Mouse (Mus musculus) forebrain, embryonic 11.5 days (tissue): ENCODE data around the gene C2cd5. TPM values are rescaled to one million over a fixed set of nuclear protein-coding genes. Genes with fewer than 3 reads are reported as not detected.

Experiments used
- ATAC-seq: fragments of 200-750 bp; cut with Nextera tagmentation; replicated peaks from 2 replicates; pipeline ENCODE4 v1.8.0; 2017; ENCODE audit warnings: moderate TSS enrichment; ENCODE audit not compliant: low FRiP score
- DNase-seq: peaks from one replicate; pipeline ENCODE4 v3.0.0-alpha.2; 2017; ENCODE audit warnings: low spot score
- H3K27ac ChIP-seq: fragments of 300-500 bp; sonication (generic); 2 replicates; pipeline ENCODE4 v1.5.1; 2014; ENCODE audit warnings: low read depth, low read length
- H3K27me3 ChIP-seq: fragments of 300-500 bp; sonication (generic); 2 replicates; pipeline ENCODE4 v1.6.1; 2014; ENCODE audit warnings: mild to moderate bottlenecking, low read length, mixed read lengths; ENCODE audit not compliant: control insufficient read depth, insufficient read depth
- H3K36me3 ChIP-seq: fragments of 300-500 bp; sonication (generic); 2 replicates; pipeline ENCODE4 v1.6.1; 2014; ENCODE audit warnings: mild to moderate bottlenecking, low read length, moderate library complexity, mixed read lengths; ENCODE audit not compliant: control insufficient read depth, insufficient read depth
- H3K4me1 ChIP-seq: fragments of 300-500 bp; sonication (generic); replicated peaks from 2 replicates; pipeline ENCODE4 v1.6.1; 2014; ENCODE audit warnings: low read length, mixed read lengths; ENCODE audit not compliant: control insufficient read depth, insufficient read depth
- H3K4me2 ChIP-seq: fragments of 300-500 bp; sonication (generic); 2 replicates; pipeline ENCODE4 v1.6.1; 2014; ENCODE audit warnings: low read depth, mild to moderate bottlenecking, low read length, moderate library complexity, mixed read lengths; ENCODE audit not compliant: severe bottlenecking
- H3K4me3 ChIP-seq: fragments of 300-500 bp; sonication (generic); 2 replicates; pipeline ENCODE4 v1.5.1; 2014; ENCODE audit warnings: low read depth, low read length
- H3K9ac ChIP-seq: fragments of 300-500 bp; sonication (generic); 2 replicates; pipeline ENCODE4 v1.6.1; 2014; ENCODE audit warnings: low read length
- H3K9me3 ChIP-seq: fragments of 300-500 bp; sonication (generic); 2 replicates; pipeline ENCODE4 v1.6.1; 2016; ENCODE audit warnings: low read length, mixed read lengths; ENCODE audit not compliant: control insufficient read depth
- WGBS: fragments of 180-500 bp; shearing (Covaris S2); extraction: QIAGEN DNeasy Blood & Tissue Kit; methylation state at CpG from one replicate; pipeline ENCODE4 v1.1.7; 2014; 5-methylcytosine and 5-hydroxymethylcytosine counted together
- polyA plus RNA-seq: library from polyadenylated mRNA; unstranded; fragments of >200 nt; fragmentation: Nextera tagmentation; extraction: Ambion mirVana; gene quantifications from 2 replicates; pipeline ENCODE4 v1.2.1, GENCODE M21; 2014

Gene C2cd5
- polyA plus RNA-seq, result 34.4 and 37.5 TPM in 2 replicates

DNA sequence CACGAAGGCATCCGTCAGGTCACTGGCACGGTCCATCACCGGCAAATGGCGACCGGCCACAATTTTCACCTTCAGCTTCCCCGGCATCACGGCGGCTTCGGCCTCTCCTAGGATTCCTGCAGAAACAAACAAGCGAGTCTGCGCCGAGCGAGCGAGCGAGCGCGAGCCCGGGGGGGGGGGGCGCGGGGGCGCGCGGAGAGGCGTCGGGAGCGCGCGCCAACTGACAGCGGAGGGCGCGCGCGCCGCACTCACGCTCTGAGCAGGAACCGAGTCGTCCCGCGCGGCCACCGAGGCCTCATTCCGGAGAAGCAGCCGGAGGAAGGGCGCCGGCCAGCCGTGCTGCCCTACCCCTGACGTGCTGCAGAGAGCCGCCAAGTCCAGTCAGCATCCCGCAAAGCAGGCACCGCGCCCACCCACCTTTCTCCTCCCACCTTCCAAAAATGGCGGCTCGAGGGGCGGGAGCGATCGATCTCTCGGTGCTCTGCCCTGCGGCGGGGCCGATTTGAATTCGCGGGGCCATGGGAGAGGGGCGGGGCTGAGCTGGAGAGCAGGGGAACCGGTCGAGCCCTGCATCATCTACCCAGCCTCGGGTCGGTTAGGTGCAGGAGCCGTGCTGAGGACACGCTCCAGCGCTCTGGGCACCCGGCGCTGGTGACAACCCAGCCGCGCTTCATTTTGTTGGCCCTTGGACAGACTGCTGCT lies at the start of gene C2cd5:
Gene C2cd5 (minus strand): TSS at position 461 of the 702 bp plus-strand sequence.
- DNase-seq (peak; percentile 99), ATAC-seq (peak; percentile 95)
- WGBS, result under 1% methylated on average over 74 of the region's 75 CpGs
- H3K9me3 ChIP-seq, result no peaks in the 10 kb centered on the region; the same call in 1 of the 2 replicates
- H3K4me2 ChIP-seq, result peak within 1 kb of the TSS; percentile 73
- H3K9ac ChIP-seq, result peak within 1 kb of the TSS; percentile 84
- H3K4me1 ChIP-seq, result no peaks in the 10 kb centered on the region
- H3K36me3 ChIP-seq, result no peaks in the 10 kb centered on the region
- H3K27me3 ChIP-seq, result 0 out of 2 replicates have a peak, but pooled peaks cover 2% of the 10 kb centered on the region
- peak within 1 kb of the TSS; percentile 86 for H3K27ac ChIP-seq
- peak within 1 kb of the TSS; percentile 87 for H3K4me3 ChIP-seq

DNA sequence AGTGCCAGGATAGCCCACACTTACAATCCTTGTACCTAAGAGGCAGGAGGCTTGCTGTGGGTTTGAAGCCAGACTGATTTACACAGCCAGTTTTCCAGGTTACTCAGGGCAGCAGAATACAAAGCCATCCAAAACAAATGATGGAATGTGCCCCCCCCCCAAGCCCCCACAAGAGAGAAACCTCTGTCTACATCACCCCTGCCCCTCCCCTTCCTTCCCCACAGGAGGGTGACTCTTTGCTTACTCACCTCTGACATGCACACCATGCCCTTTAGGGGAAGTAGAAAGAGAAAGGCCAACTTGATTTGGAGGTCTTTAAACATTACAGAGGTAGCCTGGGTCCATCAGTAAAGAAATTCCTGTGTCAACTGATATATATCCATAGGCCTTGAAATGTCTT lies 48.9 kb upstream of the C2cd5 start:
- Histone ChIP-seq H3K9ac (no peak overlapping the region), H3K27me3 (no peaks in the 10 kb centered on the region), H3K4me1 (no peaks in the 10 kb centered on the region), H3K9me3 (no peaks in the 10 kb centered on the region), H3K4me2 (no peak overlapping the region), H3K4me3 (no peak overlapping the region), H3K27ac (no peak overlapping the region), H3K36me3 (no peaks in the 10 kb centered on the region)
- ATAC-seq (no peak), DNase-seq (no peak)

DNA sequence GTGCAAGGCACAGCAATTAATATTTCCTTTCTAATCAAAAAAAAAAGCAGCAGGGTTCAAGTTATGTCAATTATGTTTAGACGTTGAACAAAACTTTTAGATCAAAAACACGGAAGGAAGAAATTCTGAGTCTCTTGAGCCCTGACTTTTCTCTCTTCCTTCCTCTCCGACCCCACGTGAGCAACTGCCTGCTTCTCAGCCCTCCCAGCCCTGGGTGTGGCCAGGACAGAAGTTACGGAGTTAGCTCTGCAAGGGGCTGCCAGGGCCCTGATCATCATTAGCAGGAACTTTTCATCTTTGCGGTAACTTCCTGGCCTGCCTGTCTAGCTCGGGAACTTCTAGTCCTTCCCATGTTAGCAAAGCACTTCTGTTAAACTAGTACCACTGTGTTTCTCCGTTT lies 46.8 kb upstream of the C2cd5 start:
- Histone ChIP-seq H3K4me1 (no peaks in the 10 kb centered on the region), H3K4me2 (no peak overlapping the region), H3K27me3 (no peaks in the 10 kb centered on the region), H3K9ac (no peak overlapping the region), H3K9me3 (no peaks in the 10 kb centered on the region), H3K4me3 (no peak overlapping the region), H3K27ac (no peak overlapping the region), H3K36me3 (no peaks in the 10 kb centered on the region)
- ATAC-seq, result no peak
- 68% methylated on average over 8 of the region's 8 CpGs for WGBS
- DNase-seq, result no peak

DNA sequence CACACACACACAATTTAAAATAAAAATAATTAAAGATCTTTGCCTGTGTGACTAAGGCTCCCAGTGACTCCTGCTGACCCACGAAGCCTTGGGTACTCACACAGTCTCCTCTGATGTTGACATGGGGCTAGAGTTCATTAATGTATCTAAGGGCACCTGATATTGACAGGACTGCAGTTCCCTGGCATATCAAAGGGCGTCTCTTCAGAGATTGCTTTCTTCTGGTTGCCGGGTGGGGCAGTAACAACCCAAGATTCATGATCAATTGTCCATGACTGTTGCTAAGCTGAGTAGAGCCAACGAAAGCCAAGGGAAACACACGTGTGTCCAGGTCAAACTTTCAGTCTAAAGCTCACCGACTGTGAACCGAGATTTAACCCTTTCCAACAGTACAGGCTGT lies 45.1 kb upstream of the C2cd5 start:
- Histone ChIP-seq H3K27ac (no peak overlapping the region), H3K27me3 (no peaks in the 10 kb centered on the region), H3K4me2 (no peak overlapping the region), H3K4me3 (no peak overlapping the region), H3K36me3 (no peaks in the 10 kb centered on the region), H3K9ac (no peak overlapping the region), H3K4me1 (no peaks in the 10 kb centered on the region), H3K9me3 (no peaks in the 10 kb centered on the region)
- WGBS, result 75% methylated on average over 7 of the region's 7 CpGs
- no peak for ATAC-seq
- DNase-seq, result no peak

DNA sequence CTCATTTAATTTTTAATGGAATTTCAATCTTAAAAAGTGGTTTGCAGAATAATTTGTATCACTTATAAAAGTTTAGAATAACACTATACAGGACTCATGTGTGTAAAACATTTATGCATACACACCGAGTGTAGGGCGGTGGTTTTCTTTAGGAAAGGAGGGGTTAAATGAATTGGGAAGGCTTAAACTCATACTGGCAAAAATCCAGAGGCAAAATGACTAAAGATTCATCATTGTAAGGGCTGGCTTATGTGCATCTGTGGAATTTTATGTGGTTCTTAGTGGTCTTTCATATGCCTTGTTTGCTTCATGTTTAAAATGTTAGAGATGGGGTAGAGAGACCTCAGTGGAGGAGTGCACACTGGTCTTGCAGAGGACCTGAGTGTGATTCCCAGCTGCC lies 44.6 kb upstream of the C2cd5 start:
- no peak overlapping the region for H3K4me3 ChIP-seq
- DNase-seq (no peak), ATAC-seq (no peak)
- WGBS, result 83% methylated on average over 2 of the region's 2 CpGs
- no peak overlapping the region for H3K4me2 ChIP-seq
- no peaks in the 10 kb centered on the region for H3K9me3 ChIP-seq
- no peak overlapping the region for H3K27ac ChIP-seq
- H3K4me1 ChIP-seq, result no peaks in the 10 kb centered on the region
- H3K9ac ChIP-seq, result no peak overlapping the region
- no peaks in the 10 kb centered on the region for H3K36me3 ChIP-seq
- no peaks in the 10 kb centered on the region for H3K27me3 ChIP-seq

DNA sequence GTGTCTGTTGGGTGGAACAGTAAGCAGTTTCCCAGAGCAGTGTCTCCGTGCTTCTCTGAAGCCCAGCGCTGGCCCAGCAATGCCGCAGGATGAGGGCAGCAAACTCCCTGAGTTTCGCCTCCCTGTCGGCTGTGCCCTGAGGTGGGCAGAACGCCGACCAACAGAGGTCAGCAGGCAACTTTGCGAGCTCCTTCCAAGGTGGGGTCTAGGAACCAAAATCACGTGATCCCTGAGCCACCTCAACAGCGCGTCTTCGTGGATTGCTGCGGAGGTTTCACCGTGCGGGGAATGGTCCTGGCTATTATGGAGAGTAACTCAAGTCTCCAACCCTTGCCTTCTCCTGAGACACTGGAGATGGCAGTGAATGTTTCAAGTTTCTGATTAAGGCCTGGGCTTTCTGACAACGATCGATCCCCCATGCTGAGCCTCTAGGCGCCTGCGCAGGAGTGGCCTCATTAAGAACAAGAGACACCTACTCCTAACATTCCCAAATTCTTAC lies 43.9 kb upstream of the C2cd5 start:
- DNase-seq (no peak), ATAC-seq (peak; percentile 27; the same call in 1 of the 2 replicates)
- H3K9me3 ChIP-seq, result no peaks in the 10 kb centered on the region
- H3K4me2 ChIP-seq, result peak overlapping the region; percentile 51
- H3K36me3 ChIP-seq, result no peaks in the 10 kb centered on the region
- peak overlapping the region; percentile 26 for H3K4me3 ChIP-seq
- H3K27ac ChIP-seq, result no peak overlapping the region
- 11% methylated on average over 19 of the region's 19 CpGs for WGBS
- H3K27me3 ChIP-seq, result no peaks in the 10 kb centered on the region
- H3K4me1 ChIP-seq, result no peaks in the 10 kb centered on the region
- peak overlapping the region; percentile 32; the same call in 1 of the 2 replicates for H3K9ac ChIP-seq

DNA sequence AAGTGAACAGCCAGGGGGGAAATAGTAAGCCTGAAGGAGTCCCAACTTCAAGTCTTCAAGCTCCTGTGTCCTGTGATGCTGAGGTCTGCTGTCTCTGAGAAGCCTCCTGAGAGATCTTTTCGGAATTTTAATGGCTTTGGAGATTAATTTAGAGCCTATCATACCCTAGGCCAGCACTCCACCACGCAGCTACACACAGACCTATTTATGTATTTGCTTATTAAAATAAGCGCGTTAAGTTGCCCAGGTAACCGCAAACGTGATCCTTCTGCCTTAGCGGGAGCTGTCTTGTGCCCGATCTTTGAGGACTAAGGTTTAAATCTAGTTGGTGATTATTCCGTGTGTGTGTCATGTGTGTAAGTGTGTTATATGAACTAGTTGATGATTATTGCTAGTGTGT lies 43.4 kb upstream of the C2cd5 start:
- Histone ChIP-seq H3K36me3 (no peaks in the 10 kb centered on the region), H3K27ac (no peak overlapping the region), H3K9ac (no peak overlapping the region), H3K27me3 (no peaks in the 10 kb centered on the region), H3K9me3 (no peaks in the 10 kb centered on the region), H3K4me2 (no peak overlapping the region), H3K4me3 (no peak overlapping the region), H3K4me1 (no peaks in the 10 kb centered on the region)
- DNase-seq (no peak), ATAC-seq (no peak)
- 84% methylated on average over 9 of the region's 9 CpGs for WGBS

DNA sequence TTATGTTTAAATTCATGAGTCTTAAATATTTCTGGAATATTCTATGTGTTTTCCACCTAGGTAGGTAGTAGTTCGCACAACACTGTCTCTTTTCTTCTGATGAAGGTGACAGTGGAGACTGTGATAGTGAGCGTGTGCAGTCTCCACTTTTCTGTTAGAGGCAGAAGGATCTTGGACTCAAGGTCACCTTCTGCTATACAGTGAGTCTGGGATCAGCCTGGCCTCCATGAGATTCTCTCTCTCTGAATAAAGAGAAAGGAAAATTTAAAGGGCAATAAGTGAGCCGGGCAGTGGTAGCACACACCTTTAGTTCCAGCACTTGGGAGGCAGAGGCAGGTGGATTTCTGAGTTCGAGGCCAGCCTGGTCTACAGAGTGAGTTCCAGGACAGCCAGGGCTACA lies 42.9 kb upstream of the C2cd5 start:
- WGBS, result 97% methylated on average over 4 of the region's 4 CpGs
- ATAC-seq, result no peak
- Histone ChIP-seq H3K9me3 (no peaks in the 10 kb centered on the region), H3K4me3 (no peak overlapping the region), H3K27me3 (no peaks in the 10 kb centered on the region), H3K4me2 (no peak overlapping the region), H3K36me3 (no peaks in the 10 kb centered on the region), H3K27ac (no peak overlapping the region), H3K9ac (no peak overlapping the region), H3K4me1 (no peaks in the 10 kb centered on the region)
- DNase-seq, result no peak
